Mouse (Mus musculus) inflammation-experienced regulatory T-cells, adult 6 months (primary cell): ENCODE results near the gene Hist1h4d. TPM values are rescaled to one million over a fixed set of nuclear protein-coding genes. Genes with fewer than 3 reads are reported as not detected.

ENCODE experiments used
- polyA plus RNA-seq, 3 experiments: library from polyadenylated mRNA; unstranded; fragments of 100-300 nt; shearing (Covaris generic); gene quantifications; one replicate each; pipeline ENCODE4 v1.2.1; 2017

Hist1h4d gene
- polyA plus RNA-seq, 3 experiments from 2014 or later, result 20.7 to 55.4 (median 27.7) TPM

Other genes with a start within 250 kb of the Hist1h4d start
- gene Zfp322a, start 212.4 kb upstream of the Hist1h4d start, polyA plus RNA-seq, result 10 to 100 TPM; 28.6 to 33.1 (median 30.2) TPM
- gene Abt1, start 157.7 kb upstream of the Hist1h4d start, polyA plus RNA-seq, result 10 to 100 TPM; 11.3 to 13.4 (median 12.2) TPM
- not detected for gene Btn1a1, start 115.7 kb upstream of the Hist1h4d start, polyA plus RNA-seq
- not detected for gene Btn2a2, start 92.7 kb upstream of the Hist1h4d start, polyA plus RNA-seq
- 1 to 10 TPM; 3.9 to 8.3 (median 7.0) TPM for gene Hist1h4h, start 50.5 kb upstream of the Hist1h4d start, polyA plus RNA-seq
- not detected for gene Hist1h2af, start 47.7 kb upstream of the Hist1h4d start, polyA plus RNA-seq
- gene Hist1h3g, start 46.2 kb upstream of the Hist1h4d start, polyA plus RNA-seq, result 1 to 10 TPM in 1 of 3 experiments, not detected in 2; 1.5 TPM
- under 1 TPM in 2 of 3 experiments, not detected in 1; 0.38 to 0.89 TPM for gene Hist1h2bh, start 38.2 kb upstream of the Hist1h4d start, polyA plus RNA-seq
- 1 to 10 TPM in 1 of 3 experiments, under 1 TPM in 2; 0.73 to 1.5 (median 0.74) TPM for gene Hist1h3f, start 37.5 kb upstream of the Hist1h4d start, polyA plus RNA-seq
- 1 to 10 TPM in 1 of 3 experiments, not detected in 2; 3.2 TPM for gene Hist1h4f, start 29.9 kb upstream of the Hist1h4d start, polyA plus RNA-seq
- under 1 TPM; 0.20 to 0.36 (median 0.34) TPM for gene Hist1h1d, start 28.3 kb upstream of the Hist1h4d start, polyA plus RNA-seq
- 1 to 10 TPM in 2 of 3 experiments, under 1 TPM in 1; 0.89 to 4.0 (median 4.0) TPM for gene Hist1h3e, start 19.2 kb upstream of the Hist1h4d start, polyA plus RNA-seq
- 100 to 1,000 TPM in 1 of 3 experiments, 10 to 100 TPM in 1, 1 to 10 TPM in 1; 5.9 to 223 (median 14.6) TPM for gene Hist1h2ae, start 10.4 kb upstream of the Hist1h4d start, polyA plus RNA-seq
- 10 to 100 TPM in 1 of 3 experiments, 1 to 10 TPM in 2; 2.4 to 13.2 (median 9.8) TPM for gene Hist1h2bg, start 10.2 kb upstream of the Hist1h4d start, polyA plus RNA-seq
- gene Hist1h2bf, start 7.4 kb upstream of the Hist1h4d start, polyA plus RNA-seq, result not detected
- gene Hist1h2ad, start 7.2 kb upstream of the Hist1h4d start, polyA plus RNA-seq, result under 1 TPM in 1 of 3 experiments, not detected in 2; 0.99 TPM
- gene Hist1h3d, start 5.8 kb upstream of the Hist1h4d start, polyA plus RNA-seq, result 1 to 10 TPM in 1 of 3 experiments, under 1 TPM in 1, not detected in 1; 0.56 to 1.3 TPM
- 1 to 10 TPM in 2 of 3 experiments, under 1 TPM in 1; 0.92 to 3.6 (median 3.0) TPM for gene Hist1h2be, start 39.5 kb downstream of the Hist1h4d start, polyA plus RNA-seq
- 10 to 100 TPM in 1 of 3 experiments, 1 to 10 TPM in 2; 6.7 to 25.3 (median 9.4) TPM for gene Hist1h1e, start 41.0 kb downstream of the Hist1h4d start, polyA plus RNA-seq
- gene Hist1h2ac, start 102.3 kb downstream of the Hist1h4d start, polyA plus RNA-seq, result under 1 TPM; 0.43 to 0.47 (median 0.47) TPM
- gene Hist1h2bc, start 102.6 kb downstream of the Hist1h4d start, polyA plus RNA-seq, result 1 to 10 TPM in 2 of 3 experiments, under 1 TPM in 1; 0.52 to 3.6 (median 3.3) TPM
- gene Hist1h1t, start 114.2 kb downstream of the Hist1h4d start, polyA plus RNA-seq, result not detected
- gene Hist1h4c, start 116.9 kb downstream of the Hist1h4d start, polyA plus RNA-seq, result 1 to 10 TPM; 2.1 to 9.3 (median 4.2) TPM
- 1 to 10 TPM in 1 of 3 experiments, under 1 TPM in 1, not detected in 1; 0.32 to 1.7 TPM for gene Hfe, start 129.3 kb downstream of the Hist1h4d start, polyA plus RNA-seq
- 10 to 100 TPM in 2 of 3 experiments, 1 to 10 TPM in 1; 8.7 to 14.8 (median 11.1) TPM for gene Hist1h1c, start 157.2 kb downstream of the Hist1h4d start, polyA plus RNA-seq
- gene Hist1h3c, start 164.0 kb downstream of the Hist1h4d start, polyA plus RNA-seq, result 1 to 10 TPM in 1 of 3 experiments, not detected in 2; 2.5 TPM
- 1 to 10 TPM in 2 of 3 experiments, not detected in 1; 2.5 to 2.8 TPM for gene Hist1h2bb, start 165.1 kb downstream of the Hist1h4d start, polyA plus RNA-seq
- 10 to 100 TPM in 1 of 3 experiments, not detected in 2; 14.8 TPM for gene Hist1h2ab, start 169.5 kb downstream of the Hist1h4d start, polyA plus RNA-seq
- 1 to 10 TPM in 1 of 3 experiments, not detected in 2; 1.1 TPM for gene Hist1h3b, start 170.7 kb downstream of the Hist1h4d start, polyA plus RNA-seq
- gene Hist1h4b, start 175.4 kb downstream of the Hist1h4d start, polyA plus RNA-seq, result 10 to 100 TPM in 1 of 3 experiments, 1 to 10 TPM in 1, not detected in 1; 4.1 to 20.2 TPM
- 1 to 10 TPM in 1 of 3 experiments, not detected in 2; 3.1 TPM for gene Hist1h4a, start 179.6 kb downstream of the Hist1h4d start, polyA plus RNA-seq
- 1 to 10 TPM in 1 of 3 experiments, not detected in 2; 1.6 TPM for gene Hist1h3a, start 180.8 kb downstream of the Hist1h4d start, polyA plus RNA-seq
- 1 to 10 TPM; 2.5 to 6.1 (median 3.4) TPM for gene Hist1h1a, start 182.1 kb downstream of the Hist1h4d start, polyA plus RNA-seq
- not detected for gene Trim38, start 188.3 kb downstream of the Hist1h4d start, polyA plus RNA-seq
- gene Slc17a2, start 225.4 kb downstream of the Hist1h4d start, polyA plus RNA-seq, result not detected